Mouse (Mus musculus): ENCODE data around the gene Zmynd10. TPM values are rescaled to one million over a fixed set of nuclear protein-coding genes. Genes with fewer than 3 reads are reported as not detected.

Gene Zmynd10
- polyA plus RNA-seq, 2 experiments: 0.19 to 0.28 TPM

DNA sequence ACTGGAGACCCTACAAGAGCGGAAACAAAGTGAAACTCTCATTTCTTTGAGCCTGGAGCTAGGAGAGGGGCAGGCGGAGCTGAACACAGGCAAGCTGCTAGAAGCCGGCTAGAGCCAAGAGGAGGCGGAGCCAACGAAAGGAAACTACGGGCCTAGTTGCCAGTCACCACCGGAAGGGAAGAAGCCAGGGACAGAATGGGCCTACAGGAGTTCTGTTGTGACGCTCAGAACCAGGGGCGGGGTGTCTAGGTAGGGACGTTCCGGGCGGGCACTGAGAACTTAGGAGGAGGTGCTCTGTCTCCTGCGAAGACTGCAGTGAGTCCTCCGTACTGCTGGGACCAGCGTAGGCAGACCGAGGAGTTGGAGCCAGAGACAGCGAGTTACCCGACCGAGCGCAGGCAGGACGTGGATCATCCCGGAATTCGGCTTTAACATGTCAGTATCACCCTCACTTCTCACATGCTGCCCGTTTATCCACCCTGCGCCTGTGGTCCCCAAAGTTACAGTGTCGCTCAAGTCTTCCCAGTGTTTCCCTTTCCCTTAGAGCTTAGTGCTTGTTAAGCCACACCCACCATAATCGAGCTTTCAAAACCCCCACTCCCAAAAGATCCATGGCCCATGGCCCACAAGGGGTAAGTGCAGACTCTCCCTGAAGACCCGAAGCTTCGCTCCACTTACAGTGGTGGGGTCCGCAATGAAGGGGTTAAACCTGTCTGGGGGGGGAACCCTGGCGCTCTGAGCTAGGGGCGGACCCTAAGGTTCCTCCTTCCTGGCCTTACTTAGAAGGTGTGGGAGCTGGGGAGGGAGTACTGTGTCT, 33.6 kb downstream of the Zmynd10 start, which contains the start of gene Hyal3:
Gene Hyal3 (plus strand): TSS at position 318 of the 817 bp plus-strand sequence.
- Histone ChIP-seq H3K27ac (peak within 1 kb of the TSS; percentile 96), H3K27me3 (ENCODE audit: control insufficient read depth, insufficient read depth, low read length) (no peaks in the 10 kb centered on the region), H3K9ac (replicated peaks) (peak within 1 kb of the TSS; percentile 92), H3K4me2 (ENCODE audit: low read depth) (peak within 1 kb of the TSS; percentile 100), H3K36me3 (replicated peaks; ENCODE audit: control insufficient read depth, insufficient read depth, low read depth) (no peaks in the 10 kb centered on the region; the same call in 1 of the 2 replicates), H3K4me1 (replicated peaks; ENCODE audit: control insufficient read depth in 2 of 2, insufficient read depth in 2 of 2, low read length in 1 of 2) (peaks cover 25 to 39% of the 10 kb centered on the region in 2 experiments), H3K4me3 (ENCODE audit: insufficient read depth in 1 of 2, low read depth in 2 of 2, low read length in 2 of 2) (peak within 1 kb of the TSS; percentile 72 to 86), H3K9me3 (ENCODE audit: control insufficient read depth, low read length) (no peaks in the 10 kb centered on the region)
- 1% methylated on average over 32 of the region's 32 CpGs for WGBS (ENCODE audit: insufficient replicate concordance)
- DNase-seq (ENCODE audit: low read depth in 3 of 3, low spot score in 3 of 3) (peak; percentile 82 to 87 (median 84)), ATAC-seq (ENCODE audit: insufficient read depth) (peak; percentile 79)
- TF ChIP-seq EP300 (IDR thresholded peaks at IDR 0.05; ENCODE audit: low read depth) (peak; percentile 11; the same call in 1 of the 2 replicates), CTCF (IDR thresholded peaks at IDR 0.05; ENCODE audit: low read depth) (no peak)

DNA sequence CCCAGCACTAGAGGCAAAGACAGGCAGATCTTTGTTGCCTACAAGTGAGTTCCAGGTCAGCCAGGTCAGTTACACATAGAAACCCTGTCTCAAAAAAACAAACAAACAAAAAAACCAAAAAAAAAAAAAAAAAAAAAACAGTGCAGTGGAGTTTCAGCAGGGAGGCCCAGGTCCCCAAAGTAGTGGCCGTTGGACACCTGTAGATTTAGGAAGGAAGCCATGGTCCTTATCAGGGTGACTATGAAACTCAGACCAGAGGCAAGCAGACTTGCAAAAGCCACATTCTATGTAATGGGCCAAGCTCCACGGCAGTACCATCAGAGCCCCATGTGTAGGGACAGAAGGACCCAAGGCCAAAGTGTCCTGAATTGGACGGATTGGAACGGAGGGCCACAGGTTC, 34.5 kb downstream of the Zmynd10 start:
- peak overlapping the region; percentile 100 for H3K4me2 ChIP-seq (ENCODE audit: low read depth)
- H3K9ac ChIP-seq (replicated peaks): peak overlapping the region; percentile 92
- peaks cover 27 to 38% of the 10 kb centered on the region in 2 experiments for H3K4me1 ChIP-seq (replicated peaks; ENCODE audit: control insufficient read depth in 2 of 2, insufficient read depth in 2 of 2, low read length in 1 of 2)
- WGBS (ENCODE audit: insufficient replicate concordance): 30% methylated on average over 4 of the region's 4 CpGs
- H3K36me3 ChIP-seq (replicated peaks; ENCODE audit: control insufficient read depth, insufficient read depth, low read depth): no peaks in the 10 kb centered on the region; the same call in 1 of the 2 replicates
- H3K4me3 ChIP-seq (ENCODE audit: insufficient read depth in 1 of 2, low read depth in 2 of 2, low read length in 2 of 2): peak overlapping the region; percentile 72 to 86
- DNase-seq (ENCODE audit: low read depth in 3 of 3, low spot score in 3 of 3) (no peak), ATAC-seq (ENCODE audit: insufficient read depth) (no peak)
- H3K27me3 ChIP-seq (ENCODE audit: control insufficient read depth, insufficient read depth, low read length): no peaks in the 10 kb centered on the region
- no peak for TF ChIP-seq EP300 (IDR thresholded peaks at IDR 0.05; ENCODE audit: low read depth)
- no peaks in the 10 kb centered on the region for H3K9me3 ChIP-seq (ENCODE audit: control insufficient read depth, low read length)
- H3K27ac ChIP-seq: peak overlapping the region; percentile 96

DNA sequence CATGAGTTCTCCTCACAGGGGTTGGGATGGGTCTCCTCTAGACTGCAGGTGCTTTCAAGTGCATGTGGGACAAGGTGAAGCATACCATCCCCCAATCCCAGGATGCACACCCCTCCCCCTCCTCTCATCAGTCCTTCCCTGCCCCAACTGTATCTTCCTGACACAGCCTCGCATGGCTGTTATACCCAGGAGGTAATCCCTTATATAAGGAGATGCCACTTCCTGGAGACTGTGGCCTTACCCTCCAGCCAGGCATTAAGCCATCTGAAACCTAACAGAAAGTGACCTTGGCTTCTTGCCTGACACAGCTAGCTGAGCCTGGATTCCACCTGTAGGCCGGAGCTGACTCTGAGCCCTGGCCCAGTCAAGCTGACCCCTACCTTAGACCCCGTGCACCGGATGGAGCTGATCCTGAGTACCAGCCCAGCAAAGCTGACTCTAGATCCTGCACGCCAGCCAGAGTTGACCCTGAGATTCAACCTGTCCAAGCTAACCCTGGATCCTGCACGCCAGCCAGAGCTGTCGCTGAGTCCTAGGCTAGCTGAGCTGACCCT, 35.5 kb downstream of the Zmynd10 start:
- no peaks in the 10 kb centered on the region; the same call in 1 of the 2 replicates for H3K36me3 ChIP-seq (replicated peaks; ENCODE audit: control insufficient read depth, insufficient read depth, low read depth)
- peaks cover 23 to 33% of the 10 kb centered on the region in 2 experiments for H3K4me1 ChIP-seq (replicated peaks; ENCODE audit: control insufficient read depth in 2 of 2, insufficient read depth in 2 of 2, low read length in 1 of 2)
- 83% methylated on average over 7 of the region's 7 CpGs for WGBS (ENCODE audit: insufficient replicate concordance)
- H3K9ac ChIP-seq (replicated peaks): no peak overlapping the region
- peak overlapping the region; percentile 100 for H3K4me2 ChIP-seq (ENCODE audit: low read depth)
- peak overlapping the region; percentile 96 for H3K27ac ChIP-seq
- TF ChIP-seq CTCF (IDR thresholded peaks at IDR 0.05; ENCODE audit: low read depth): no peak
- TF ChIP-seq EP300 (IDR thresholded peaks at IDR 0.05; ENCODE audit: low read depth): no peak
- H3K4me3 ChIP-seq (ENCODE audit: insufficient read depth in 1 of 2, low read depth in 2 of 2, low read length in 2 of 2): no peak overlapping the region; a peak in 1 of 4 replicates
- no peak for ATAC-seq (ENCODE audit: insufficient read depth)
- no peaks in the 10 kb centered on the region for H3K27me3 ChIP-seq (ENCODE audit: control insufficient read depth, insufficient read depth, low read length)
- no peak for DNase-seq (ENCODE audit: low read depth in 3 of 3, low spot score in 3 of 3)
- H3K9me3 ChIP-seq (ENCODE audit: control insufficient read depth, low read length): no peaks in the 10 kb centered on the region

DNA sequence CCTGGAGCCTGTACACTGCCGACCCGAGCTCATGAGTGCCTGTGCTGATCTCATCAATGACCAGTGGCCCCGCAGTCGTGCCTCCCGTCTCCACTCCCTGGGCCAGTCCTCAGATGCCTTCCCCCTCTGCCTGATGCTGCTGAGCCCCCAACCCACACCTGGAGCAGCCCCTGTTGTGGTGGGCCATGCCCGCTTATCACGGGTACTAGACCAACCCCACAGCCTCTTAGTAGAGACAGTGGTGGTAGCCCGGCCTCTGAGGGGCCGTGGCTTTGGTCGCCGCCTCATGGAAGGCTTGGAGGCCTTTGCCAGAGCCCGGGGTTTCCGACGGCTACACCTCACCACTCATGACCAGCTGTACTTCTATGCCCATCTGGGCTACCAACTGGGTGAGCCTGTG, 36.1 kb downstream of the Zmynd10 start:
- no peak overlapping the region for H3K27ac ChIP-seq

DNA sequence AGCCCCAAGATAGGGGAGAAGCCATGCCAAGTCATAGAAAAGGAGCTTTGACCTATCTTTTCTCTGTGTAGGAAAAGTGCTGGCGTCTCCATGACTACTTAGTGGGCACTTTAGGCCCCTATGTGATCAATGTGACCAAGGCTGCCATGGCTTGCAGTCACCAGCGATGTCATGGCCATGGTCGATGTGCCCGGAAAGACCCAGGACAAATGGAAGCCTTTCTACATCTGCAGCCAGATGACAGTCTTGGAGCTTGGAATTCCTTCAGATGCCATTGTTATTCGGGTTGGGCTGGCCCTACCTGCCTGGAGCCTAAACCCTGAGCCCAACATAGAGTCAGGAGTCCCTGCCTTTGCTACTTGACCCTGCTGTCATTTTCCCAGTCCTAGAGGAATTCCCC, 39.4 kb downstream of the Zmynd10 start:
- no peaks in the 10 kb centered on the region for H3K27me3 ChIP-seq (ENCODE audit: control insufficient read depth, insufficient read depth, low read length)
- 80% methylated on average over 5 of the region's 5 CpGs for WGBS (ENCODE audit: insufficient replicate concordance)
- peak overlapping the region; percentile 56 to 98 for H3K4me3 ChIP-seq (ENCODE audit: insufficient read depth in 1 of 2, low read depth in 2 of 2, low read length in 2 of 2)

More for the DNA sequence above, 36.1 kb downstream of the Zmynd10 start:
- no peak for ATAC-seq (ENCODE audit: insufficient read depth)
- peaks cover 22 to 33% of the 10 kb centered on the region in 2 experiments for H3K4me1 ChIP-seq (replicated peaks; ENCODE audit: control insufficient read depth in 2 of 2, insufficient read depth in 2 of 2, low read length in 1 of 2)
- H3K4me3 ChIP-seq (ENCODE audit: insufficient read depth in 1 of 2, low read depth in 2 of 2, low read length in 2 of 2): no peak overlapping the region
- 84% methylated on average over 14 of the region's 14 CpGs for WGBS (ENCODE audit: insufficient replicate concordance)
- no peak for TF ChIP-seq CTCF (IDR thresholded peaks at IDR 0.05; ENCODE audit: low read depth)
- TF ChIP-seq EP300 (IDR thresholded peaks at IDR 0.05; ENCODE audit: low read depth): no peak
- H3K9ac ChIP-seq (replicated peaks): no peak overlapping the region
- H3K4me2 ChIP-seq (ENCODE audit: low read depth): no peak overlapping the region
- no peaks in the 10 kb centered on the region; the same call in 1 of the 2 replicates for H3K36me3 ChIP-seq (replicated peaks; ENCODE audit: control insufficient read depth, insufficient read depth, low read depth)
- no peak for DNase-seq (ENCODE audit: low read depth in 3 of 3, low spot score in 3 of 3)
- H3K27me3 ChIP-seq (ENCODE audit: control insufficient read depth, insufficient read depth, low read length): no peaks in the 10 kb centered on the region
- no peaks in the 10 kb centered on the region for H3K9me3 ChIP-seq (ENCODE audit: control insufficient read depth, low read length)

More for the DNA sequence above, 39.4 kb downstream of the Zmynd10 start:
- Histone ChIP-seq H3K36me3 (replicated peaks; ENCODE audit: control insufficient read depth, insufficient read depth, low read depth) (peaks cover 29% of the 10 kb centered on the region), H3K9ac (replicated peaks) (peak overlapping the region; percentile 91), H3K4me2 (ENCODE audit: low read depth) (peak overlapping the region; percentile 76), H3K27ac (peak overlapping the region; percentile 99), H3K9me3 (ENCODE audit: control insufficient read depth, low read length) (no peaks in the 10 kb centered on the region), H3K4me1 (replicated peaks; ENCODE audit: control insufficient read depth in 2 of 2, insufficient read depth in 2 of 2, low read length in 1 of 2) (peaks cover 32 to 39% of the 10 kb centered on the region in 2 experiments)
- ATAC-seq (ENCODE audit: insufficient read depth) (no peak), DNase-seq (ENCODE audit: low read depth in 3 of 3, low spot score in 3 of 3) (no peak)
- TF ChIP-seq CTCF (IDR thresholded peaks at IDR 0.05; ENCODE audit: low read depth) (no peak), EP300 (IDR thresholded peaks at IDR 0.05; ENCODE audit: low read depth) (no peak)

Data from liver, embryonic 14.5 days (tissue).